Mouse (Mus musculus) heart, embryonic 13.5 days (tissue): ENCODE measurements around the gene Stra6l. TPM values are rescaled to one million over a fixed set of nuclear protein-coding genes. Genes with fewer than 3 reads are reported as not detected.

ENCODE experiments used
- ATAC-seq: fragments of 200-750 bp; cut with Nextera tagmentation; 2 replicates; pipeline ENCODE4 v1.8.0; 2017; ENCODE audit warnings: moderate TSS enrichment; ENCODE audit not compliant: insufficient number of reproducible peaks, low FRiP score, low TSS enrichment; ENCODE audit errors: extremely low read depth
- H3K27ac ChIP-seq: fragments of 300-500 bp; sonication (generic); replicated peaks from 2 replicates; pipeline ENCODE4 v1.5.1; 2015; ENCODE audit warnings: moderate library complexity, mild to moderate bottlenecking, inconsistent platforms
- H3K27me3 ChIP-seq: fragments of 300-500 bp; sonication (generic); replicated peaks from 2 replicates; pipeline ENCODE4 v1.6.1; 2015; ENCODE audit warnings: mild to moderate bottlenecking, inconsistent platforms
- H3K36me3 ChIP-seq: fragments of 300-500 bp; sonication (generic); 2 replicates; pipeline ENCODE4 v1.6.1; 2015; ENCODE audit warnings: mild to moderate bottlenecking, inconsistent platforms
- H3K4me1 ChIP-seq: fragments of 300-500 bp; sonication (generic); 2 replicates; pipeline ENCODE4 v1.6.1; 2015; ENCODE audit warnings: inconsistent platforms
- H3K4me2 ChIP-seq: fragments of 300-500 bp; sonication (generic); 2 replicates; pipeline ENCODE4 v1.6.1; 2015; ENCODE audit warnings: inconsistent platforms, mild to moderate bottlenecking, moderate library complexity
- H3K4me3 ChIP-seq: fragments of 300-500 bp; sonication (generic); 2 replicates; pipeline ENCODE4 v1.5.1; 2015; ENCODE audit warnings: moderate library complexity, mild to moderate bottlenecking, inconsistent platforms
- H3K9ac ChIP-seq: fragments of 300-500 bp; sonication (generic); 2 replicates; pipeline ENCODE4 v1.6.1; 2015; ENCODE audit warnings: inconsistent platforms, mild to moderate bottlenecking, moderate library complexity
- H3K9me3 ChIP-seq: fragments of 300-500 bp; sonication (generic); 2 replicates; pipeline ENCODE4 v1.6.1; 2016; ENCODE audit warnings: inconsistent platforms
- WGBS: fragments of 180-500 bp; shearing (Covaris S2); methylation state at CpG from one replicate; pipeline ENCODE4 v1.1.7; 2015; ENCODE audit warnings: mixed read lengths; 5-methylcytosine and 5-hydroxymethylcytosine counted together
- polyA plus RNA-seq: library from polyadenylated mRNA; unstranded; fragments of >200 nt; fragmentation: Nextera tagmentation; extraction: Ambion mirVana; gene quantifications from 2 replicates; pipeline ENCODE4 v1.2.1, GENCODE M21; 2015

Gene Stra6l
- 0.05 and 0.13 TPM in 2 replicates for polyA plus RNA-seq

GRCm38 (mm10) chr4:45848109-45848824 is at the start of gene Stra6l:
Gene Stra6l (plus strand): TSS chr4:45848664.
- no peak within 1 kb of the TSS for H3K27ac ChIP-seq
- no peak within 1 kb of the TSS for H3K9ac ChIP-seq
- WGBS, result 63% methylated on average over 10 of the region's 10 CpGs
- H3K9me3 ChIP-seq, result no peaks in the 10 kb centered on the region
- H3K4me3 ChIP-seq, result no peak within 1 kb of the TSS
- peaks cover 24% of the 10 kb centered on the region for H3K27me3 ChIP-seq
- no peaks in the 10 kb centered on the region for H3K36me3 ChIP-seq
- peaks cover 26% of the 10 kb centered on the region for H3K4me1 ChIP-seq
- ATAC-seq, result no peak
- H3K4me2 ChIP-seq, result no peak within 1 kb of the TSS

- Histone ChIP-seq H3K36me3 (peaks cover 17% of the 10 kb centered on the region), H3K9ac (peak within 1 kb of the TSS; percentile 89), H3K4me1 (peaks cover 68% of the 10 kb centered on the region), H3K9me3 (no peaks in the 10 kb centered on the region), H3K27ac (peak within 1 kb of the TSS; percentile 73), H3K4me2 (peak within 1 kb of the TSS; percentile 87), H3K27me3 (0 out of 2 replicates have a peak, but pooled peaks cover 3% of the 10 kb centered on the region), H3K4me3 (peak within 1 kb of the TSS; percentile 69)
- WGBS, result under 1% methylated on average over 26 of the region's 26 CpGs
- peak; percentile 48; the same call in 1 of the 2 replicates for ATAC-seq
Observed at GRCm38 (mm10) chr4:45798964-45799363, 49.5 kb upstream of the Stra6l start, which contains the start of gene Aldh1b1. Gene Aldh1b1 (plus strand): TSS chr4:45799022.

- Histone ChIP-seq H3K9ac (peak overlapping the region; percentile 89), H3K4me3 (peak overlapping the region; percentile 69), H3K4me2 (peak overlapping the region; percentile 87), H3K36me3 (peaks cover 28% of the 10 kb centered on the region), H3K27ac (peak overlapping the region; percentile 73), H3K4me1 (peaks cover 60% of the 10 kb centered on the region), H3K27me3 (no peaks in the 10 kb centered on the region), H3K9me3 (no peaks in the 10 kb centered on the region)
- 20% methylated on average over 3 of the region's 3 CpGs for WGBS
- ATAC-seq, result no peak
Observed at GRCm38 (mm10) chr4:45799956-45800537, 48.4 kb upstream of the Stra6l start.

- WGBS, result 82% methylated on average over 14 of the region's 14 CpGs
- no peak for ATAC-seq
- H3K9ac ChIP-seq, result no peak overlapping the region
Observed at GRCm38 (mm10) chr4:45802900-45803299, 45.6 kb upstream of the Stra6l start.

GRCm38 (mm10) chr4:45808034-45808433 is 40.4 kb upstream of the Stra6l start:
- peaks cover 13% of the 10 kb centered on the region; the same call in 1 of the 2 replicates for H3K27me3 ChIP-seq
- H3K9me3 ChIP-seq, result no peaks in the 10 kb centered on the region
- peaks cover 32% of the 10 kb centered on the region for H3K36me3 ChIP-seq
- no peak overlapping the region for H3K4me2 ChIP-seq
- H3K4me1 ChIP-seq, result no peaks in the 10 kb centered on the region
- no peak overlapping the region for H3K4me3 ChIP-seq
- no peak for ATAC-seq
- no peak overlapping the region for H3K27ac ChIP-seq
- 52% methylated on average over 7 of the region's 7 CpGs for WGBS
- no peak overlapping the region for H3K9ac ChIP-seq

More at GRCm38 (mm10) chr4:45802900-45803299, 45.6 kb upstream of the Stra6l start:
- Histone ChIP-seq H3K36me3 (peaks cover 39% of the 10 kb centered on the region), H3K4me3 (no peak overlapping the region), H3K4me1 (peaks cover 34% of the 10 kb centered on the region), H3K27ac (no peak overlapping the region), H3K4me2 (no peak overlapping the region), H3K9me3 (no peaks in the 10 kb centered on the region), H3K27me3 (no peaks in the 10 kb centered on the region)

GRCm38 (mm10) chr4:45811250-45811649 is 37.2 kb upstream of the Stra6l start:
- no peak overlapping the region for H3K4me3 ChIP-seq
- peaks cover 22% of the 10 kb centered on the region; the same call in 1 of the 2 replicates for H3K27me3 ChIP-seq
- no peak overlapping the region for H3K9ac ChIP-seq
- no peak overlapping the region for H3K4me2 ChIP-seq
- peaks cover 6% of the 10 kb centered on the region for H3K4me1 ChIP-seq
- no peak overlapping the region for H3K27ac ChIP-seq
- no peak for ATAC-seq
- 30% methylated on average over 8 of the region's 8 CpGs for WGBS
- H3K9me3 ChIP-seq, result no peaks in the 10 kb centered on the region
- 0 out of 2 replicates have a peak, but pooled peaks cover 2% of the 10 kb centered on the region for H3K36me3 ChIP-seq

- ATAC-seq, result no peak
- 35% methylated on average over 7 of the region's 7 CpGs for WGBS
- Histone ChIP-seq H3K27me3 (peaks cover 22% of the 10 kb centered on the region; the same call in 1 of the 2 replicates), H3K4me3 (no peak overlapping the region), H3K9me3 (no peaks in the 10 kb centered on the region), H3K36me3 (no peaks in the 10 kb centered on the region), H3K27ac (no peak overlapping the region), H3K4me1 (peaks cover 37% of the 10 kb centered on the region), H3K9ac (no peak overlapping the region), H3K4me2 (no peak overlapping the region)
Observed at GRCm38 (mm10) chr4:45815542-45815941, 32.9 kb upstream of the Stra6l start.

- Histone ChIP-seq H3K4me3 (no peak overlapping the region), H3K4me2 (peak overlapping the region; percentile 70), H3K36me3 (no peaks in the 10 kb centered on the region), H3K27me3 (peaks cover 39% of the 10 kb centered on the region), H3K4me1 (peaks cover 66% of the 10 kb centered on the region), H3K9me3 (no peaks in the 10 kb centered on the region), H3K9ac (peak overlapping the region; percentile 68), H3K27ac (peak overlapping the region; percentile 97)
- no peak for ATAC-seq
- 9% methylated on average over 3 of the region's 4 CpGs for WGBS
Observed at GRCm38 (mm10) chr4:45818814-45819207, 29.7 kb upstream of the Stra6l start.

- Histone ChIP-seq H3K9ac (peak overlapping the region; percentile 72), H3K4me1 (peaks cover 71% of the 10 kb centered on the region), H3K36me3 (no peaks in the 10 kb centered on the region), H3K9me3 (no peaks in the 10 kb centered on the region), H3K4me3 (peak overlapping the region; percentile 33), H3K4me2 (peak overlapping the region; percentile 70), H3K27ac (peak overlapping the region; percentile 97), H3K27me3 (peaks cover 44% of the 10 kb centered on the region)
- WGBS, result under 1% methylated on average over 17 of the region's 17 CpGs
- peak; percentile 80 for ATAC-seq
Observed at GRCm38 (mm10) chr4:45819208-45819931, 29.1 kb upstream of the Stra6l start.

GRCm38 (mm10) chr4:45820074-45820830 is 28.2 kb upstream of the Stra6l start:
- H3K36me3 ChIP-seq, result no peaks in the 10 kb centered on the region
- peaks cover 50% of the 10 kb centered on the region for H3K27me3 ChIP-seq
- 17% methylated on average over 8 of the region's 8 CpGs for WGBS
- no peak overlapping the region for H3K4me3 ChIP-seq
- H3K4me1 ChIP-seq, result peaks cover 80% of the 10 kb centered on the region
- peak overlapping the region; percentile 39; the same call in 1 of the 2 replicates for H3K9ac ChIP-seq
- ATAC-seq, result 0 out of 2 replicates have a peak, but pooled peaks have one; percentile 5
- no peaks in the 10 kb centered on the region for H3K9me3 ChIP-seq
- peak overlapping the region; percentile 70 for H3K4me2 ChIP-seq
- H3K27ac ChIP-seq, result peak overlapping the region; percentile 97
